Mouse (Mus musculus) embryonic facial prominence, embryonic 12.5 days (tissue): ENCODE measurements at regions not wholly inside any gene's neighbourhood (a gene's known extent, or its start where the extent isn't known, plus 50 kb on each side); places are given as distances from the start of the nearest gene placed in this dataset.

Experiments
- ATAC-seq: fragments of 200-750 bp; cut with Nextera tagmentation; 2 replicates; pipeline ENCODE4 v1.8.0; 2017; ENCODE audit not compliant: insufficient number of reproducible peaks, insufficient read depth, low FRiP score, low TSS enrichment
- H3K27ac ChIP-seq: fragments of 300-500 bp; sonication (generic); 2 replicates; pipeline ENCODE4 v1.5.1; 2016; ENCODE audit warnings: mild to moderate bottlenecking
- H3K27me3 ChIP-seq: fragments of 300-500 bp; sonication (generic); 2 replicates; pipeline ENCODE4 v1.6.1; 2016; ENCODE audit warnings: mild to moderate bottlenecking, moderate library complexity
- H3K36me3 ChIP-seq: fragments of 300-500 bp; sonication (generic); 2 replicates; pipeline ENCODE4 v1.6.1; 2016; ENCODE audit warnings: mild to moderate bottlenecking
- H3K4me1 ChIP-seq: fragments of 300-500 bp; sonication (generic); 2 replicates; pipeline ENCODE4 v1.6.1; 2016
- H3K4me2 ChIP-seq: fragments of 300-500 bp; sonication (generic); replicated peaks from 2 replicates; pipeline ENCODE4 v1.6.1; 2016; ENCODE audit warnings: mild to moderate bottlenecking, moderate library complexity
- H3K4me3 ChIP-seq: fragments of 300-500 bp; sonication (generic); 2 replicates; pipeline ENCODE4 v1.5.1; 2016; ENCODE audit warnings: mild to moderate bottlenecking
- H3K9ac ChIP-seq: fragments of 300-500 bp; sonication (generic); 2 replicates; pipeline ENCODE4 v1.6.1; 2016; ENCODE audit warnings: mild to moderate bottlenecking, moderate library complexity
- H3K9me3 ChIP-seq: fragments of 300-500 bp; sonication (generic); 2 replicates; pipeline ENCODE4 v1.6.1; 2016; ENCODE audit warnings: mild to moderate bottlenecking, moderate library complexity
- WGBS: fragments of 180-500 bp; shearing (Covaris S2); methylation state at CpG from one replicate; pipeline ENCODE4 v1.1.7; 2016; 5-methylcytosine and 5-hydroxymethylcytosine counted together

GRCm38 (mm10) chr10:110534387-110534786, 78.4 kb upstream of the Nav3 start:
- no peak for ATAC-seq
- no peak overlapping the region; the same call in 1 of the 2 replicates for H3K4me2 ChIP-seq
- no peak overlapping the region for H3K9ac ChIP-seq
- no peaks in the 10 kb centered on the region for H3K9me3 ChIP-seq
- no peaks in the 10 kb centered on the region for H3K4me1 ChIP-seq
- no peaks in the 10 kb centered on the region for H3K36me3 ChIP-seq
- no peaks in the 10 kb centered on the region for H3K27me3 ChIP-seq
- no peak overlapping the region for H3K27ac ChIP-seq
- WGBS = 28% methylated on average over 5 of the region's 5 CpGs
- H3K4me3 ChIP-seq = no peak overlapping the region

- Histone ChIP-seq H3K4me3 (no peak overlapping the region), H3K27ac (no peak overlapping the region), H3K9ac (no peak overlapping the region), H3K4me1 (no peaks in the 10 kb centered on the region), H3K9me3 (no peaks in the 10 kb centered on the region), H3K27me3 (no peaks in the 10 kb centered on the region), H3K36me3 (no peaks in the 10 kb centered on the region), H3K4me2 (no peak overlapping the region)
- 59% methylated on average over 6 of the region's 6 CpGs for WGBS
- ATAC-seq = no peak
Observed at GRCm38 (mm10) chr10:110542712-110543111, 86.7 kb upstream of the Nav3 start.

DNA sequence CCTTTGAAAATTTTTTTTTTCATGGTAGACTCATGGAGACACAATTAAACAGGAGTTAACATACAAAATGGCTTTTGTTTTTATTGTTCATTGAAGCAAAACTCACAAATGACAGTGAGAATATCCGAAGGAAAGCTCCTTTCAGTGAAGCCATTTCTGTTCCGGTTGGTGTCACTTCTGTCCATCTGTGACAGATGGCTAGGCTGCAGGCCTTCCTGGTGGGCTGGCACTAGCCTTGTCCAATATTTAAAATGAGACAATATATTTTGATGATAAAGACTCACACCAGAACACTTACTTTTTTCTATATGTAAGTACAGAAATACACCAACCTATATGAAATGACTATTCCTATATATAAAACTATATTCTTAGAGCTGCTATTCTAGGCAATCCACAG, 92.4 kb upstream of the Nav3 start:
- no peaks in the 10 kb centered on the region for H3K4me1 ChIP-seq
- no peak overlapping the region for H3K4me3 ChIP-seq
- H3K36me3 ChIP-seq = no peaks in the 10 kb centered on the region
- 77% methylated on average over 2 of the region's 2 CpGs for WGBS
- no peak for ATAC-seq
- H3K27me3 ChIP-seq = no peaks in the 10 kb centered on the region
- H3K9me3 ChIP-seq = no peaks in the 10 kb centered on the region
- no peak overlapping the region for H3K4me2 ChIP-seq
- H3K27ac ChIP-seq = no peak overlapping the region
- no peak overlapping the region for H3K9ac ChIP-seq

DNA sequence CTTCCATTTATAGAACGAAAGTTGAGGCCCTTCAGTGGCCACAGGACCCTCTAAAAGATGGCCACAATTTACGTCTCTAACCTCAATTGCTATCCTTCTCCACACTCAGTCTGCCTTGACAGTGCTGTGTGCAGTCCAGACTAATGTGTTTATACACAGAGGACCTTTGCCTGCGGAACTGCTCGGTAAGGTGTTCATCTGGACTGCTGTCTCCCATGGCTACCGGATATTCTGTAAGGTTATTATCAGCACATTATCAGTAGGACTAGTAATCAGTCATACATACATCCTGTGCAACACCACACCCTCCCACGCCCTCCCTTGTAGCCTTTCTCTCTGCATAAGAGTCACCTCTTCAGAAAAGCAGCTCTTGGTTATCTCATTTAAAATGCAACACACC, 98.0 kb upstream of the Nav3 start:
- Histone ChIP-seq H3K4me1 (no peaks in the 10 kb centered on the region), H3K4me3 (no peak overlapping the region), H3K9me3 (no peaks in the 10 kb centered on the region), H3K27me3 (no peaks in the 10 kb centered on the region), H3K36me3 (no peaks in the 10 kb centered on the region), H3K4me2 (no peak overlapping the region), H3K27ac (no peak overlapping the region), H3K9ac (no peak overlapping the region)
- ATAC-seq = no peak
- 79% methylated on average over 6 of the region's 6 CpGs for WGBS

DNA sequence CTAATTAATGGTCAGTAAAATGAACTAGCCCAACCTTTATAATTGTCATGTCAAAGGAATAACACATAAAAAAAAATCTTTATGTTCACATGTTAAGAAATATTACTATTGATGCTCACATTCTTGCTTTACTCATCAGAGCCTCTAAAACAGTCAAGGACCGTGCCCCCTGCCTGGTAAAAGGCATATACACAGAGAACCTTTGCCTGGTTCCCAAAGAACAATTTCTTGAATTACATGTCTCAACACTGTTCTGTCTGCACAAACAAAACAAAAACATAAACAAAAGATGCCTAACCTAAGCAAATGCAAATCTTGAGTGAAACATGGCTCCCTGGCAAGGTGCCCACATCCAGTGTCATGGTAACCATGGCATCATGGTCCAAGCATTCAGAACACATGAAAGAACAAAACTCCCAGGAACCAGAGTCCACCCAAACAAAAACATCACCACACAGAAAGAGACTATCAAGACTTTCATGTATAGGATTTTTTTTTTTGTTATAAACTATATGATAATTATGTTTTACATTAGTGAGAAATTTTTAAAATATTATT, 100.4 kb upstream of the Nav3 start:
- ATAC-seq = no peak
- WGBS = 92% methylated on average over 1 of the region's 1 CpGs
- H3K9ac ChIP-seq = no peak overlapping the region

DNA sequence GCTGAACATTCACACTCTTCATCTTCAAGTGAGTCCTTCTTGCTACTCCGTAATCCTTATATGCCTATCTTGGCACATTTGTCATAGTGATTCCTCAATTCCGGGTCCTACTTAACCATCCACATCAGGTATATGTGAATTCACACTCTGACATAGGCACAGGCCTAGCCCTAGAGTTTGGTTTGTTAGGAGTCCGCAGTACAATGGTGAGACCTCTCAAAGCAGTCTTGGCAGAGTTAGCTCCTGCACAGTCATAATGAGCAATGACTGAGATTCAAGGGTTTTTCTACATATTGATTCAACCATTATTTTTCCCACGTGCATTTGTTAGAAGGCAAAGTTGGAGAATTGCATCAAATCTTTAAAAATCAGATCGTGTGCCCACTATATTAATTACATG, 107.1 kb upstream of the Nav3 start:
- WGBS = 89% methylated on average over 5 of the region's 5 CpGs
- Histone ChIP-seq H3K36me3 (no peaks in the 10 kb centered on the region), H3K9me3 (no peaks in the 10 kb centered on the region), H3K9ac (no peak overlapping the region), H3K4me1 (no peaks in the 10 kb centered on the region; the same call in 1 of the 2 replicates), H3K27me3 (no peaks in the 10 kb centered on the region), H3K4me3 (no peak overlapping the region), H3K27ac (no peak overlapping the region), H3K4me2 (no peak overlapping the region)
- no peak for ATAC-seq

More for the DNA sequence above, 100.4 kb upstream of the Nav3 start:
- H3K4me3 ChIP-seq = no peak overlapping the region
- H3K27ac ChIP-seq = no peak overlapping the region
- H3K9me3 ChIP-seq = no peaks in the 10 kb centered on the region
- H3K27me3 ChIP-seq = no peaks in the 10 kb centered on the region
- no peaks in the 10 kb centered on the region for H3K36me3 ChIP-seq
- no peak overlapping the region for H3K4me2 ChIP-seq
- no peaks in the 10 kb centered on the region for H3K4me1 ChIP-seq

DNA sequence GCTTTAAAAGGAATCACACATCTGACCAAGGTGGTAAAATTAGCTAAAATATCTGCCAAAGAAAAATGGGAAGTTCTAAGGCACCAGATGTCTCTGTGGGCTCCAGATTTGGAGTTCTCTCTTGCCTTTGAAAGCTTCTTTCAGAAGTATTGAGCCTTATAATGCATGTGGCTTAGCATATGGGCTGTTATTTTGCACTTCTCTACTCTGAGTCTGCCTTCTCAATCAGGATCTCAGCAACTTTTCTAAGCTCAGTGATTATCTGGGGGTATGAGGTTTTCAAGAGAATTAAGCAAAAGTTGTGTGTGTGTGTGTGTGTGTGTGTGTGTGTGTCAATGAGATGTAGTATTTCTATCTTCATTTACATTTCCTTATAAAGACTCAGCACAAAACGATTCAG, 107.6 kb upstream of the Nav3 start:
- 77% methylated on average over 1 of the region's 1 CpGs for WGBS
- Histone ChIP-seq H3K27ac (no peak overlapping the region), H3K36me3 (no peaks in the 10 kb centered on the region), H3K4me2 (no peak overlapping the region), H3K4me3 (no peak overlapping the region), H3K27me3 (no peaks in the 10 kb centered on the region), H3K9me3 (no peaks in the 10 kb centered on the region), H3K4me1 (no peaks in the 10 kb centered on the region; the same call in 1 of the 2 replicates), H3K9ac (no peak overlapping the region)
- ATAC-seq = no peak

DNA sequence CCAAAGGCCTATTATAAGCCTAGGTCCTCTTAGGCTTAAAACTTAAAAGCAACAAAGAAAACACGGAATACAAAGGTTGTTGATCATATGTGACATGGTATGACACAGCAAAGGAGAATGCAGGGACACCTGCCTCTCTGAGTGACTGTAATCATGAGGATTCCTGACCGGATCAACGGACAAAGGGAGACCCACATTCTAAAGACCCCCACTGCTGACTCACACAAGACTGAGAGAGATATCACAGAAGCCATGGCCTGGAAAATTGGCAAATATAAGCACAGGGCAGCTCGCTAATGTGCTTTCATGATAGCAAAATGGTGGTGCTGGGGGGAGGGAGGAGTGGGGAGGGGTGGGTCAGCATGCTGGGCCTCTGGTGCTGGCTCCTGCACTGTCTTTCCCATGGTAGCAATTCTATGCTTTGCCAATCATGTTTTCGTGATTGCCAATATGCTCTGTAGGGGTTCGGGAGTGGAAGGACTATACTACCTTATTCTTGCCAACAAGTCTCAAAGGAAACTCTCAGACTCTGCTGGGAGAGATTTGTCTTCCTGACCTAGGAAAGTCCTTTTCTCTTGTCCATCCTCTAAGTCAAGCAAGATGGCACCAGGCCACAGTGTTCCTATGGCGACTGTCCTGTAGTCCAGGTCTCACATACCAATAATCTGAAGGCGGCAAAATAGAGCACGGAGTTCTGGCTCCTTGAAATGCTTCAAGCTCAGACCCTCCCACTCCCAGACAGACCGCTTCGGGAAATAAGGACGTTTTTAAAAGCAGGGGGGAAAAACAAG, 110.5 kb upstream of the Nav3 start:
- Histone ChIP-seq H3K27ac (no peak overlapping the region), H3K9me3 (no peaks in the 10 kb centered on the region), H3K4me1 (no peaks in the 10 kb centered on the region; the same call in 1 of the 2 replicates), H3K27me3 (no peaks in the 10 kb centered on the region), H3K4me3 (no peak overlapping the region), H3K4me2 (no peak overlapping the region), H3K9ac (no peak overlapping the region), H3K36me3 (no peaks in the 10 kb centered on the region)
- ATAC-seq = no peak
- 83% methylated on average over 12 of the region's 12 CpGs for WGBS

GRCm38 (mm10) chr10:110570465-110570864, 114.5 kb upstream of the Nav3 start:
- Histone ChIP-seq H3K4me2 (no peak overlapping the region), H3K36me3 (no peaks in the 10 kb centered on the region), H3K4me1 (no peaks in the 10 kb centered on the region), H3K9me3 (no peaks in the 10 kb centered on the region), H3K27ac (no peak overlapping the region), H3K27me3 (no peaks in the 10 kb centered on the region), H3K4me3 (no peak overlapping the region), H3K9ac (no peak overlapping the region)
- 79% methylated on average over 5 of the region's 5 CpGs for WGBS
- no peak for ATAC-seq

- H3K9me3 ChIP-seq = no peaks in the 10 kb centered on the region
- no peak overlapping the region for H3K27ac ChIP-seq
- H3K27me3 ChIP-seq = no peaks in the 10 kb centered on the region
- no peak for ATAC-seq
- H3K4me1 ChIP-seq = no peaks in the 10 kb centered on the region
- WGBS = 74% methylated on average over 4 of the region's 4 CpGs
- H3K9ac ChIP-seq = no peak overlapping the region
- H3K4me2 ChIP-seq = no peak overlapping the region
- H3K4me3 ChIP-seq = no peak overlapping the region
- no peaks in the 10 kb centered on the region for H3K36me3 ChIP-seq
Observed at GRCm38 (mm10) chr10:110571179-110571578, 115.2 kb upstream of the Nav3 start.

- H3K27ac ChIP-seq = no peak overlapping the region
- H3K4me3 ChIP-seq = no peak overlapping the region
- no peaks in the 10 kb centered on the region for H3K27me3 ChIP-seq
- no peak overlapping the region for H3K4me2 ChIP-seq
- no peaks in the 10 kb centered on the region for H3K36me3 ChIP-seq
- no peak overlapping the region for H3K9ac ChIP-seq
- 60% methylated on average over 7 of the region's 7 CpGs for whole genome bisulfite sequencing
- no peak for ATAC-seq
- H3K9me3 ChIP-seq = no peaks in the 10 kb centered on the region
- H3K4me1 ChIP-seq = no peaks in the 10 kb centered on the region
Observed at GRCm38 (mm10) chr10:110573530-110573929, 117.5 kb upstream of the Nav3 start.

- Histone ChIP-seq H3K4me1 (no peaks in the 10 kb centered on the region), H3K4me3 (no peak overlapping the region), H3K4me2 (no peak overlapping the region), H3K27ac (no peak overlapping the region), H3K9me3 (no peaks in the 10 kb centered on the region), H3K36me3 (no peaks in the 10 kb centered on the region), H3K27me3 (no peaks in the 10 kb centered on the region), H3K9ac (no peak overlapping the region)
- 38% methylated on average over 8 of the region's 8 CpGs for WGBS
- no peak for ATAC-seq
Observed at GRCm38 (mm10) chr10:110586029-110586428, 130.0 kb upstream of the Nav3 start.
